Mouse (Mus musculus): ENCODE measurements around the gene Unc5b.
A peak's percentile ranks its signal among the peaks of the same experiment; 100 is the strongest.

The Unc5b gene

DNA sequence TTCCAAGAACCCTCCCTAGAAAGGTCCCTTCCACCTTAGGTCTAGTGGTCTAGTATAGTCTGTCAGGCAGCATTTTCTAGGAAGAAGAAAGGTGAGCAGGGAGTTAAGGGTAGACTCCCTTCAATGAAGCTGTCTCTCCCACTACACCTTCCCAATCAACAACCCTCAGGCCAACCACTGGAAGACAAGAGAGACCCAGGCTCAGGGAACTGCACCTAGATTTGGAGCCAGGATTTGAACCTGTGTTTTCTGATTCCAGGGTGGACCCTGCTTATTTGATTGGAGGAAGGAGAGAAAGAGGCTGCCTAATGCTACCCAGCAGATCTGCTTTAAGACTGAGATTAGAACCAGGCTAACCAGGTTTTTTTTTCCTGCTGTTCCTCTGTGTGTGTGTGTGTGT lies 10.1 kb downstream of the Unc5b start:
- no peak for DNase-seq (ENCODE audit: low read depth)

GRCm38 (mm10) chr10:60820552-60820951 lies 10.8 kb downstream of the Unc5b start:
- no peak for DNase-seq (ENCODE audit: low read depth)

GRCm38 (mm10) chr10:60819654-60820192 lies 11.7 kb downstream of the Unc5b start:
- no peak for DNase-seq (ENCODE audit: low read depth)

DNA sequence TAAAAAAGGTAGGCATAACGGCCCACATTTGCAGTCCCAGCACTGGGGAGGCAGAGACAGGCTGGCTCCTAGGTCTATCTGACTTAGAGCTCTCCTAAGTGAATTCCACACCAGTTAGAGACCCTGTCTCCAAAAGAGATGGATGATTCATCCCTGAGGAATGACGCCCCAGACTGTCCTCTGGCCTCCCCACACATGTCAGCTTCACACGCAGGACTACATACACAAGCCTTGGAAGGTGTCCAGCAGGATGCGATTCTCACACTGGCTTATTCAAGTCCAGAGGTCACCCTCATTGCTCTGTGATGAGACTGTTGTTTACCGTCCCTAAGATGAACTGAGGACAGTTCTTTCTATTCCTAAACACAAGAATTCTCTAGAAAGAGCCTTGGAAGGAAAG lies 12.2 kb downstream of the Unc5b start:
- DNase-seq (ENCODE audit: low read depth) = peak; percentile 75

- no peak for DNase-seq (ENCODE audit: low read depth)
Measured at GRCm38 (mm10) chr10:60818708-60819107, 12.7 kb downstream of the Unc5b start.

- DNase-seq (ENCODE audit: low read depth) = no peak
Measured at GRCm38 (mm10) chr10:60817868-60818267, 13.5 kb downstream of the Unc5b start.

- peak; percentile 82 for DNase-seq (ENCODE audit: low read depth)
Measured at GRCm38 (mm10) chr10:60816872-60817648, 14.3 kb downstream of the Unc5b start.

GRCm38 (mm10) chr10:60815855-60816254 lies 15.5 kb downstream of the Unc5b start:
- DNase-seq (ENCODE audit: low read depth) = peak; percentile 37

GRCm38 (mm10) chr10:60815059-60815458 lies 16.3 kb downstream of the Unc5b start:
- DNase-seq (ENCODE audit: low read depth) = no peak

DNA sequence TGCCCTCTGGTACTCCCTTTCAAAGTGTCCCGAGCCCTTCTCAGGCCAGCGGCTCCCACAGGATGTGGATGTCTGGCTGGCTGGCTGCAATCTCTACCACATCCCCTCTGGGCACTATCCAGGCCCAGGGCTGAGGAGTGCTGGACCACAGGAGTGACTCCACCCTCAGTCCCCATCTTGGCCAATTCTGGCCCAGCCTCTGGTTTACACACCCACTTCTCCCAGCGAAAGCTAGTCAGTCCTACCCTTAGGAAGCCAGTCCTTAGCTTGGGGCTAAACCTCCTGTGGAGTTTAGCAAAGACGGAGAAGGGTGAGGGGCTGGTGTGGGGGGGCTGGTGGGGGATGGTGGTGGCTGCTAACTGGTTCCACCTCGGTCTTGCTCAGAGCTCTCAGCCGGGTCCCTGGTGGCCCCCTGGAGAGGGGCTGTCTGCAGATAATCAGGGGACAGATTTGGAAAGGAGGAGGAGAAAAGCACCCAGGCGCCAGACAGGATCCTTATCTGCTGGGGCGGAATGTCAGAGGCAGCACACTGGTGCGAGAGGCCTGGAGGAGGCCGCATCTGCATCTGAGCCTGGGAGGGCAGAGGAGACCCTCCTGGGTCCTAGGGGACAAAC lies 16.8 kb downstream of the Unc5b start:
- peak; percentile 92 for DNase-seq (ENCODE audit: low read depth)

DNA sequence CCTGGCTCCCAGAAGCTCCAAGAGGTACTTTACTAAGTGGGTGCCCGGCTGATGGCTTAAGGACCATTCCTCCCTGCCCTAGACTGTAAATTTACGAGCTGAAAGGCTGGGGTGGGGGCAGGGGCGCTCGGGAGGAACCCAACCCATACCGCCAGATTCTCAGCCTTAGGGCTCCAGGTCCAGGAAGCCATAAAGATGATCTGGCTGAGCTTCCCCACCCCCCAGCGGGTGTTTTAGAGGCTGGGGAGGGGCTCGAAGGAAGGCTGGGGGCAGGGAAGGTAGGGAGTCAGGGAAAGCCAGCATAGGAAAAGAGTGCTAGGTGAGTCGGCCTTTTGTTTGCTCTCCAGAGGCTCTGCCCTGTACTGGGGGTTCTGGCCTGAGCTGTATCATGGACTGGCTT lies 17.8 kb downstream of the Unc5b start:
- no peak for DNase-seq (ENCODE audit: low read depth)

GRCm38 (mm10) chr10:60811792-60812525 lies 19.4 kb downstream of the Unc5b start:
- peak; percentile 72 for DNase-seq (ENCODE audit: low read depth)

- no peak for DNase-seq (ENCODE audit: low read depth)
Measured at GRCm38 (mm10) chr10:60808447-60808846, 22.9 kb downstream of the Unc5b start.

GRCm38 (mm10) chr10:60807531-60808185 lies 23.7 kb downstream of the Unc5b start:
- DNase-seq (ENCODE audit: low read depth) = peak; percentile 84

GRCm38 (mm10) chr10:60806207-60806538 lies 25.2 kb downstream of the Unc5b start:
- no peak for DNase-seq (ENCODE audit: low read depth)

- no peak for DNase-seq (ENCODE audit: low read depth)
Measured at GRCm38 (mm10) chr10:60805436-60806206, 25.8 kb downstream of the Unc5b start.

GRCm38 (mm10) chr10:60804865-60805264 lies 26.5 kb downstream of the Unc5b start:
- no peak for DNase-seq (ENCODE audit: low read depth)

DNA sequence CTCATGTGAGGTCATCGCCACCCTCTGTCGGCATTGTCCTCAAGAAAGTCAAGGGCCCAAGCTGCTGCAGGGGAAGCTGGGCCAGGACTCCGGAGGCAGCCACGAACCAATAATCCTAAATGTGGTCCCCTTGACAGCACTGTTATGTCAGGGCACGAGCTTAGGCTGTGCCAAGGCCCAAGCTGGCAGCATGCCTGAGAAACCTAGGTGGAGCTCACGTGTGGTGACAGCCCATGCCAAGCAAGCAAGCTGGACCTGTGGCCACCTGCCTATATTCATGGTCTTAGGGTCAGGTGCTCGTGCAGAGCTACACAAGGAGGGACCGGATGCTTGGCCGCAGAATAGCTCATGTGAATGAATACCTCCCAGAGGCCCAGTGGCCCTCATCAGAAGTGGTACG lies 27.4 kb downstream of the Unc5b start:
- no peak for DNase-seq (ENCODE audit: low read depth)

GRCm38 (mm10) chr10:60801898-60802412 lies 29.4 kb downstream of the Unc5b start:
- DNase-seq (ENCODE audit: low read depth) = no peak

GRCm38 (mm10) chr10:60801168-60801897 lies 30.0 kb downstream of the Unc5b start:
- DNase-seq (ENCODE audit: low read depth) = no peak

All from NIH3T3 (cell line).